Mouse (Mus musculus): ENCODE results near the gene Nup50. TPM values are rescaled to one million over a fixed set of nuclear protein-coding genes. Genes with fewer than 3 reads are reported as not detected.

Gene Nup50
- total and polyA plus RNA-seq, 3 experiments, result 54.7 to 98.4 TPM; not detected in 1

DNA sequence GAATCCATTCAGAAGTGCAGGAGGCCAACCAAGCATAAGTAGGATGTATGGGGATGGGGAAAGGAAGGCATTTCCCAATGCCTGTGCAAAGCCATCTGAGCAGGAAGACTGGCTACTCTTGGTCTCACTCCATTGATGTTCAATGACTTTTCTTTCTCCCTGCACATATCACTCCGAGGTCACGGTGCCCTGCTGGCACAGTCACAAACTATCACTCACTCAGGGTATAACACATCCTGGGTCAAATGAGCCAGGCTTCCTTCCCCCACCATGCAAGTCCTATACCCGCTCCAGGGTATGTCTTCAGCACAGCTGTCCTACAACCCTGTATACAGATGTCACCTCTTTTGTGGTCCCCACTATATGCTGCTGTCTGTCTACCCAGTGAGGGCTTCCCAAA is 35.1 kb downstream of the Nup50 start:
- no peak overlapping the region for H3K9ac ChIP-seq (ENCODE audit: control insufficient read depth, low read depth, low read length, poor library complexity, severe bottlenecking)
- H3K4me1 ChIP-seq (ENCODE audit: control insufficient read depth in 1 of 2, insufficient read depth in 2 of 2, low read length in 2 of 2), result no peaks in the 10 kb centered on the region
- no peaks in the 10 kb centered on the region for H3K27me3 ChIP-seq (ENCODE audit: control insufficient read depth in 1 of 2, insufficient read depth in 2 of 2, low read length in 2 of 2)
- no peak for DNase-seq (ENCODE audit: low read depth, low spot score)
- H3K36me3 ChIP-seq (ENCODE audit: control insufficient read depth in 1 of 2, insufficient read depth in 2 of 2, low read length in 2 of 2), result no peaks in the 10 kb centered on the region
- TF ChIP-seq ZKSCAN1 (IDR thresholded peaks at IDR 0.05; ENCODE audit: low read depth, low read length), result no peak
- no peak for TF ChIP-seq USF1 (IDR thresholded peaks at IDR 0.05; ENCODE audit: low read depth, low read length)
- TF ChIP-seq POLR2A (IDR thresholded peaks at IDR 0.05; ENCODE audit: control insufficient read depth in 1 of 2, insufficient read depth in 1 of 2, low read depth in 1 of 2, low read length in 2 of 2, poor library complexity in 1 of 2), result no peak
- no peak for TF ChIP-seq KAT2A (conservative IDR thresholded peaks at IDR 0.05; ENCODE audit: low read depth, low read length)
- no peak for TF ChIP-seq ELF1 (IDR thresholded peaks at IDR 0.05; ENCODE audit: low read depth, low read length)
- TF ChIP-seq ETS1 (IDR thresholded peaks at IDR 0.05; ENCODE audit: low read depth, low read length), result no peak
- no peak overlapping the region for H3K4me3 ChIP-seq (ENCODE audit: control insufficient read depth in 1 of 2, insufficient read depth in 1 of 2, low read depth in 2 of 2, low read length in 2 of 2)
- H3K27ac ChIP-seq (ENCODE audit: control insufficient read depth, low read depth, low read length), result no peak overlapping the region
- H3K9me3 ChIP-seq (replicated peaks; ENCODE audit: insufficient read depth, low read length), result no peaks in the 10 kb centered on the region
- no peaks in the 10 kb centered on the region for H3K79me2 ChIP-seq (ENCODE audit: control insufficient read depth, insufficient read depth, low read length, poor library complexity)

DNA sequence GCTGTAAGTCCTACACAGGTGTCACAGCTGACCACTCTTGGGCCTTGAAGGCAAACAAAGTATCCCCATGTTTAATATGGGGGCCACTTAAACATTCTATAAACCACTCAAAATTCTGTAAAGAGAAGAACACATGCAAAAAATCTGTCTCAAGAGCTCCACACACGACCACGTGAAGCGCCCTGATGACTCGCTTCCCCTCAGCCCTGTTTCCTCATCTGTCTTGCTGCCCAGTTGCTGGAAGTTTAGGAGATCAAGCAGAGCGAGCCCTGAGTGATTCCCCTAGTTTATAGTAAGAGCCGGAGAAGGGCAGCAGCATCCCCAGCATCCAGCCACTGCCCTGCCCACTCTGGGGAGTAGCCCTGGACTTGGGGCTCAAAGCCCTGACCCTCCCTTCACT is 36.7 kb downstream of the Nup50 start:
- DNase-seq (ENCODE audit: low read depth, low spot score), result no peak
- Histone ChIP-seq H3K4me3 (ENCODE audit: control insufficient read depth in 1 of 2, insufficient read depth in 1 of 2, low read depth in 2 of 2, low read length in 2 of 2) (no peak overlapping the region), H3K4me1 (ENCODE audit: control insufficient read depth in 1 of 2, insufficient read depth in 2 of 2, low read length in 2 of 2) (no peaks in the 10 kb centered on the region), H3K79me2 (ENCODE audit: control insufficient read depth, insufficient read depth, low read length, poor library complexity) (no peaks in the 10 kb centered on the region), H3K9me3 (replicated peaks; ENCODE audit: insufficient read depth, low read length) (no peaks in the 10 kb centered on the region), H3K27me3 (ENCODE audit: control insufficient read depth in 1 of 2, insufficient read depth in 2 of 2, low read length in 2 of 2) (no peaks in the 10 kb centered on the region), H3K9ac (ENCODE audit: control insufficient read depth, low read depth, low read length, poor library complexity, severe bottlenecking) (no peak overlapping the region), H3K36me3 (ENCODE audit: control insufficient read depth in 1 of 2, insufficient read depth in 2 of 2, low read length in 2 of 2) (no peaks in the 10 kb centered on the region), H3K27ac (ENCODE audit: control insufficient read depth, low read depth, low read length) (no peak overlapping the region)
- TF ChIP-seq ELF1 (IDR thresholded peaks at IDR 0.05; ENCODE audit: low read depth, low read length) (no peak), MYC (IDR thresholded peaks at IDR 0.05; ENCODE audit: low read depth, low read length) (no peak), UBTF (IDR thresholded peaks at IDR 0.05; ENCODE audit: borderline replicate concordance, insufficient read depth, low read depth, low read length) (no peak), GABPA (IDR thresholded peaks at IDR 0.05; ENCODE audit: low read depth, low read length) (no peak), MXI1 (IDR thresholded peaks at IDR 0.05; ENCODE audit: low read depth, low read length) (no peak), NRF1 (IDR thresholded peaks at IDR 0.05; ENCODE audit: insufficient read depth, low read depth, low read length, poor library complexity, severe bottlenecking) (no peak), MAX (IDR thresholded peaks at IDR 0.05; ENCODE audit: low read length) (no peak), MYB (IDR thresholded peaks at IDR 0.05; ENCODE audit: low read depth, low read length) (no peak), RAD21 (IDR thresholded peaks at IDR 0.05; ENCODE audit: low read depth, low read length) (no peak), KAT2A (conservative IDR thresholded peaks at IDR 0.05; ENCODE audit: low read depth, low read length) (no peak), GATA1 (IDR thresholded peaks at IDR 0.05; ENCODE audit: low read depth, low read length) (no peak)

DNA sequence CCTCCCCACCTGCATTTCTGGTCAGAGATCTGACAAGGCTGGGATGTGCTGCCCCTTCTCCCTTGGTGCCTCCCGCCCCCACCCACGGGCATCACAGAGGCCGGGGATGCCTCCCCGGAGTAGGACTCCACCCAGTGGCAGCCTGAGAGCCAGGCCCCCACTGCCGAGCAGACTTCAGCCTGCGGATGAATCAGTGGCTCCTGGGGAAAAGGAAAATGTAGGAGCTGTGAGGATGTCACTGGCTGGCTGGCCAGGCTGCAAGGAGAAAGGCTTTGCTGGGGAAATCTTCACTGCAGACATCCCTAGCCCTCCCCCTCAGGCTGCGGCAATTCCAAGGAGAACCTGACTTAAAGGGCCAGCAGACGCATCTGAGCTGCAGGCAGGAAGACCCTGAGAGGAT is 37.5 kb downstream of the Nup50 start:
- Histone ChIP-seq H3K79me2 (ENCODE audit: control insufficient read depth, insufficient read depth, low read length, poor library complexity) (no peaks in the 10 kb centered on the region), H3K27ac (ENCODE audit: control insufficient read depth, low read depth, low read length) (no peak overlapping the region), H3K9ac (ENCODE audit: control insufficient read depth, low read depth, low read length, poor library complexity, severe bottlenecking) (no peak overlapping the region), H3K9me3 (replicated peaks; ENCODE audit: insufficient read depth, low read length) (no peaks in the 10 kb centered on the region), H3K36me3 (ENCODE audit: control insufficient read depth in 1 of 2, insufficient read depth in 2 of 2, low read length in 2 of 2) (no peaks in the 10 kb centered on the region), H3K27me3 (ENCODE audit: control insufficient read depth in 1 of 2, insufficient read depth in 2 of 2, low read length in 2 of 2) (no peaks in the 10 kb centered on the region), H3K4me3 (ENCODE audit: control insufficient read depth in 1 of 2, insufficient read depth in 1 of 2, low read depth in 2 of 2, low read length in 2 of 2) (no peak overlapping the region), H3K4me1 (ENCODE audit: control insufficient read depth in 1 of 2, insufficient read depth in 2 of 2, low read length in 2 of 2) (no peaks in the 10 kb centered on the region)
- TF ChIP-seq POLR2AphosphoS5 (IDR thresholded peaks at IDR 0.05; ENCODE audit: borderline replicate concordance, low read depth, low read length), result no peak
- DNase-seq (ENCODE audit: low read depth, low spot score), result no peak
